Mouse (Mus musculus): Measurements from ENCODE around the gene Trp53bp1.

The Trp53bp1 gene

DNA sequence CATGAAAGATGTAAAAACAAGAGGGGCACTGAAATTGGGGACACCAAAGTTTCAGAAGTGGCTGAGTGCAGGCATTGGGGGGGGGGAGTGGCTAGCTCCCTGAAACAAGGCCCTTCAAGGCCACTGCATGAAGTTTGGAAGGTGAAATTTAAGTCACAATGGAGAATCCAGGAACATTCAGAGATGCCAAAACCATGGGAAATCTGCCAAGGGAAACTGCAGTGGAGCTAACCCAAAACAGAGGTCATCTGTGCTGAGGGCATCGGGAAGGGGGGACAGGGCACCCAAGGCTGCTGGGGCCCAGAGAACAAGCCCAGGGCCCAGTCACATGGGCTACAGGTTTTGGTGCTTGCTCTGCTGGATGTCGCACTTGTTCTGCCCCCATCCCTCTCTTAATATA lies 21.4 kb downstream of the Trp53bp1 start:
- no peak for DNase-seq (ENCODE audit: low spot score in 2 of 2)

DNA sequence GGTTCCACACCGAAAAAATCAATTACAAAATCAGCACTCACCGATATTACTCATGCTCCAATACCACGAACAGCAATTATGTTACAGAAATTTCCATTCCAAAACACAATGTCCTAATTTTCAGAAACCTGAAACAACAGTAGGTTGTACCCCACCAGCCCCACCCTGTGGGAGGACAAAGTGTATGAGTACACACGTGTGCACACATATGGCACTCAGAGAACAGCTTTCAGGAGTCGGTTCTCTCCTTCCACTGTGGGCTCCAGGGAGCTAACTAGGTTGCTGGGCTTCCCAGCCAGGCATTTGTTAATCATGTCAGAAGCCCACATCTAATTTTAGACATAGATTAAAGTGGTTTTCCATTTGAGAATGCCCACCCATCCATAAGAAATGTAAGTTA lies 27.1 kb downstream of the Trp53bp1 start:
- DNase-seq (ENCODE audit: low spot score in 2 of 2), result no peak

DNA sequence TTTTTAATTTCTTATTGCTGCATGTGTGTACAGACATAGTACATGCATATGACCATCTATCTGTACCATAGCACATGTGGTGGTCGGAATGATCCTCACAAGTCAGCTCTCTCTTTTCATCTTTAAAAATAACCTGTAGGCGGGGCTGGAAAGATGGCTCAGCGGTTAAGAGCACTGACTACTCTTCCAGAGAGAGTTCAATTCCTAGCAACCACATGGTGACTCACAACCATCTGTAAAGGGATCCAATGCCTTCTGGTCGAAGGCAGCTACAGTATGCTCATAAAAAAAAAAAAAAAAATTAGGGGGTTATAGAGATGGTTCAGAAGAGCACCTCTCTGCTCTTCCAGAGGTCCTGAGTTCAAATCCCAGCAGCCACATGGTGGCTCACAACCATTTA lies 31.8 kb downstream of the Trp53bp1 start:
- DNase-seq (ENCODE audit: low spot score in 2 of 2), result no peak

DNA sequence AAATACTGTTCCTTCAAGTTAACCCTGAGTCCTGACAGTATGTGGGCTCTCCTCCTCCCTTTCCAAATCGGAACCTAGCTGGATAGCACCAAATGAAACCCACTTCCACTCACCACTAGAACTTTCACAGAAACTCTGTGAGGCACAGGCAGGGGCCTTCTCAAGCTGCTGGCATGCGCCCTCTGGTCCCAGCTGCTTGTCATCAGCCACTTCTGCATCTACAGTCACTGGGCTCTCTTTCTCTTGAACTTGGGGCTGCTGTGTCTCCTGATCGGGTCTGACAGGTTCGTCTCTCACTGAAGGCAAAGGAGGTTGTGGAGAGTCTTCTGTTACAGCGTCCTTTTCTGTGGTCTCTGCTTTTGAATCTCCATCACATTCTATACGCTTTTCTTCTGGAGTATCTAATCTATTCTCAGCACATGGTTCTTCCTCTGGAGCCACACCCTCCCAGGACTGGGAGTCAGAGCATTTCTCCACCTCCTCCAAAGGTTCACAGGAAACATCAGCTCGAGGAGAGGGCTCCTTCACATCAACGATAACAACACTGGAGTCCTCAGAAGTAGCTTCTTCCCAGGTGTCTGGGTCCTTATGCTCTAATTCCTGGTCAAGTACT lies 35.6 kb downstream of the Trp53bp1 start:
- peak; percentile 17 to 19 for DNase-seq (ENCODE audit: low spot score in 2 of 2)

DNA sequence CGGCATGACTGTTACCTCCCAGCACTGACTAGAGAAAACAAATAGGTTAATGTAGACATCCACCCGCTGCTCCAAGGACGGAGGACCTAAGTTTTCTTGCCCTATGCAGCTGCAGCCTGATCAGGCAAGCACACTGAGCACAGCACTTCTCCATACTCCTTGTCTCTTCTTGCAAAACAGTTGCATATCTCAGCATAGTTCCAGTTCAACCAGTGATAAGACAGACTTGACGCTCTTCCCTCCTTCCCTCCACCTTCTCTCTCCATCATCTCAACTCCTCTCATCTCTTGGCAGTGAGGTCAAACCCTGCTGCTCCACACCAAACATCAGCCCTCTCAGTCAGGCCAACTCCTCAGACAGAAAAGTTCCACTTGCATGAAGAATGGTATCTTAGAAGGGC lies 43.1 kb downstream of the Trp53bp1 start:
- DNase-seq (ENCODE audit: low spot score in 2 of 2), result no peak

DNA sequence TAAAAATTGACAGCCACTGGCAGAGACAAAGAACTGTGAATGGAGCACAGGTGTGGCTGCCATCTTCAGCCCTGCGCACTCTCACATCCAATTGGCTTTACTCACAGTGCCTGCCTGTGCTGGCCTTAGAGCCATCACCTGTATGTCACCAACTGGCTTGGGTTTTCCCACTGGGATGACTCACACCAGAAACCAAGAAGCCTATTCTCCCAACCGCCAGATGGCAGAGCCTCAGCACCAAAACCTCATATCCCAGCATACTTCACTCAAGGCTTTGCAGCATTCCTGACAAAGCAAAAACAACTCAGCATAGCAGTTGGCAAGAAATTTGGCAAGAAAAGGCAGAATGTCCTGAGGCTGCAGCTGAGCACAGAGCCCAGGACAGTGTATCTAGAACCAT lies 48.2 kb downstream of the Trp53bp1 start:
- no peak for DNase-seq (ENCODE audit: low spot score in 2 of 2)

DNA sequence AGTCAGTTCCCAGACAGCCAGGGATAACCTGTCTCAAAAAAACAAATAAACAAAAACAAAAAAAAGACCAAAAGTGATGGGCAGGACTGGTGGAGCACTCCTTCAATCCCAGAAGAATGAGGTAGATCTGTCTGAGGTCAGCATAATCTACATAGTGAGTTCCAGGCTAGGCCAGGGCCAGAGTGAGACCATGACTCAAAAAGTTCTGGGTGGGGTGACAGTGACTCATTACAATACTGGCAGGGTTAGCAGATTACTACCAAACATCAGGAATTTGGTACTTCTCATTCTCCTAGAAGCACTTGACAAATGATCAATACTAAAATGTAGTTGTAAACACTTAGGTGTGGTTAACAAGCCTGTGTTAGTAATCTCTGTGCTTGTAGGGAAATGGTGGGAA lies 51.2 kb downstream of the Trp53bp1 start:
- DNase-seq (ENCODE audit: low spot score in 2 of 2), result no peak

DNA sequence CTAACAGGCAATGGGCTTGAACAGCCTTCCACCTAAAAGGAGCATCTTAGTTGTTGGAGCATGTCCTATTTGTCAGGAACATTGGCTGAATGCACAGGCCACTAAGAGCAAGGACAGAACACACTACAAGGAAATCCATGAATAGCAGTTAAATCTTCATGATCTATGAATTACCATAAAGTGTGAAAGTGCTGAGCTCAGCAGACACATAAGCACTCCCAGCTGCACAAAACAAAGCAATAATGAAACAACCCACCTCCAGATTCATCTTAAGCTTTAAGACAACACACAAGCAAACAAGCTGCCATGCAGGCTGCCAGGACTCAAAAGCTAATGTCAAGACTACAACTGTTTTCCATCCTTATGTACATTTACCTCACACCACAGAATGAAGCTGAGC lies 52.0 kb downstream of the Trp53bp1 start:
- no peak for DNase-seq (ENCODE audit: low spot score in 2 of 2)

DNA sequence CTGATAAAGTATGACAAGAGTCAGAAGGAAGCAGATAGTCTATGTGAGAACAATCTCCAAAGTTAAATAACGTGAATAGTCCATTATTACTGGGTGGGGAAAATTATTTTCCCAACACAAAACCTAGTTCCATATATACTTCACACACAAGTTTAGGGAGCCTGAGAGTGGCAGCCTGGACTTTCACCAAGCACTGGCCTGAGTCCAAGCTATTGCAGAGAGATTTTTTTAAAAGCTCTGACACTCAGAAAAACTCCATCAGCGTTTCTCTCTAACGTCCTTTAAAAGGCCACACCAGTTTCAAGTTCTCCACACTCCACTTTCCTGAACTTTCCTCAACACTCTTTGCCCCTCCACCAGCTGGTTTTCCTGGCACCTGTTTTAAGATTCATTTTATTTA lies 56.7 kb downstream of the Trp53bp1 start:
- no peak for DNase-seq (ENCODE audit: low spot score in 2 of 2)

DNA sequence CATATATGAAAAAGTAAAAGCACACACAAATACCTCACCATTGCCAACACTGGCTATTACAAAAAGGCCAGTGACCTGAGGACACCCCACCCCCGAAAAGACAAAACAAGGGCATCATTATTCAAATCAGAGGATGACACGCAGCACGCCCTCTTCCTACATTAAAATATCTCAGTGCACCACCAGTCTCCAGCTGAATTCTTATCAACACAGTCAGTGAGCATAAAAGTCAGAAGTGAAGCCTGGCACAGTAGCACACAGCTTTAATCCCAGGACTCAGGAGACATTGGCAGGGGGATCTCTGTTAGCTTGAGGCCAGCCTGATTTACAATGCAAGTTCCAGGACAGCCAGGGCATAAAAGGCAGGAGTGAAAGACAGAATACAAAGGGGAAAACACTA lies 64.7 kb downstream of the Trp53bp1 start:
- no peak for DNase-seq (ENCODE audit: low spot score in 2 of 2)

DNA sequence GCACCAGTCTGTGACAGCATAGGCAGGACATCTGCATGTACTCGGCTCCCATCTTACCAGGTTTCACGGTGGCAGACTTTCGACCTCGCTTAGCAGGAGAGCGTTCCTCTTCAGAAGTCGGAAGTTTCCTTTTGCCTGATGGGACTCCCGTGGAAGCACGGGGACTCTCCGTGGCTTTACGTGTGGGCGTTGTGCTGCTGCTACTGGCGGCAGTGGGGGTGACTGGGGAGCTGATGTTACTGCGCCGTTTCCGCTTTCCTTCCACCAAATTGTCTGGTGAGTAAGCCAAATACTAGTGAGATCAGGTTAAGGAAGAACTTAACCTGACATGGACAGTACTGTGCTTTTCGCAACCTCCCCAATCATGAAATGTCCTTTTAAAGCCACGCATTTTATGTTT lies 66.9 kb downstream of the Trp53bp1 start:
- DNase-seq (ENCODE audit: low spot score in 2 of 2), result no peak

DNA sequence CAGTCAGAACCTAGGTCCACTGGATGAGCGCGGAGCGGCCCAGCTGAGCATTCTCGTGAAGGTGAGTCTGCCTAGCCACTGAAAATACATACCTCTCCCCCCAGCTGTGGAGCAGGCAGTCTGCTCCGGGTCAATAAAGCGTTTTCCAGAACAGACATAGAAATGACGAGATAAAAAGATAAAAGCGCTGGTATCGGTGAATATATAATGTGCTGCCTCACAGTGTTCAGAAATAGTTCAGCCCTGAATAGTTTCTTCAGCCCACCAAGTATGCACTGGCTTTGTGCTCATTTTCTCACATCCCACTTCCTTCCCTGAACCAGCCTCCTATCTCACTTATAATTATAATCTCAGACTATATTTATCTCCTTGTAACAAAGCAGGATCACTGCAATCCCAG lies 75.7 kb downstream of the Trp53bp1 start:
- DNase-seq (ENCODE audit: low spot score in 2 of 2), result no peak

DNA sequence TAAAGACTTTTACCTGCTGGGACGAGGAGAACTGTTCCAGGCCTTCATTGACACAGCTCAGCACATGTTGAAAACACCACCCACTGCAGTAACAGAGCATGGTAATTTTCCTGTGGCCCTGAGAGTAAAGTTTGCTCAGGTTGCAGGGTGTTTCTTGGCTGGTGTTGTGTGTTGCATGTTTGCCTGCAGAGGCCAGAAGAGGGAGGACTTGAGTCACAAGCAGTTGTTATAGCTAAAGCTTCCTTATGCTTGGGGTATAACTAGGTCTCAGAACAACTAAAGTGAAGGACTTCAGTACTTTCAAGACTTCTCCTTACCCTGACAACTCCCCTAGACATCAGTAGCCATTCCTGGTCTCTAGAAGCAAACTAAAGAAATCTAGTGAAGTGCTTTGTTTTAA lies 82.7 kb downstream of the Trp53bp1 start:
- DNase-seq (ENCODE audit: low spot score in 2 of 2), result no peak

DNA sequence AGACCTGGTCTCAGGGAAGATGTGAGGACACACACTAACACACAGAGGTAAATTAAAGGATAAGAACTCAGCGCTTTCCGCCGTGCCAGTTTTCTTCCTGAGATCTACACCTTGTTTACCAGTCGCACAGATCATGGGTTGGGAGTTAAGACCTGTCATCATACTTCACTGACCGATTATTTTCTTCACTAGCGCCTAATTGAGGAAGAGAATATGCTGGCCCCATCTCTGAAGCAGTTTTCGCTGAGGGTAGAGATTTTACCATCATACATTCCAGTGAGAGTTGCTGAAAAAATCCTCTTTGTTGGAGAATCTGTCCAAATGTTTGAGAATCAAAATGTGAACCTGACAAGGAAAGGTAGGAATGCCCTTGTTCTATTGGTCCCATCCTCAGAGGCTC lies 87.1 kb downstream of the Trp53bp1 start:
- no peak for DNase-seq (ENCODE audit: low spot score in 2 of 2)

DNA sequence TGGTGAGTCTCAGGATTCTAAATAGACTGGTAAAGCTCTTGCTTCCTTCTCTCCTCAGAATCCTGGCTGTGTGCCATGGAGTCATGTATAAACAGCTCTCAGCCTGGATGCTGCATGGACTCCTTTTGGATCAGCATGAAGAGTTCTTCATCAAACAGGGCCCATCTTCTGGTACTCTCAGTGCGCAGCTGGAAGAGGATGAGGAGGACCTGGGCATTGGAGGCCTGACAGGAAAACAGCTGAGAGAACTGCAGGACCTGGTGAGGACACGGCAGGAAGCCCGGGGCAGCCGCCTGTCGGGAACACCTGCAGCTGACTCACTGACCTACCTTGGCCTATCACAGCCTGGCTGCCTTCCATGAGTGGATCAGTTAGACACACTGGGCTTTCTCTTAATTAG lies 87.8 kb downstream of the Trp53bp1 start:
- no peak for DNase-seq (ENCODE audit: low spot score in 2 of 2)

DNA sequence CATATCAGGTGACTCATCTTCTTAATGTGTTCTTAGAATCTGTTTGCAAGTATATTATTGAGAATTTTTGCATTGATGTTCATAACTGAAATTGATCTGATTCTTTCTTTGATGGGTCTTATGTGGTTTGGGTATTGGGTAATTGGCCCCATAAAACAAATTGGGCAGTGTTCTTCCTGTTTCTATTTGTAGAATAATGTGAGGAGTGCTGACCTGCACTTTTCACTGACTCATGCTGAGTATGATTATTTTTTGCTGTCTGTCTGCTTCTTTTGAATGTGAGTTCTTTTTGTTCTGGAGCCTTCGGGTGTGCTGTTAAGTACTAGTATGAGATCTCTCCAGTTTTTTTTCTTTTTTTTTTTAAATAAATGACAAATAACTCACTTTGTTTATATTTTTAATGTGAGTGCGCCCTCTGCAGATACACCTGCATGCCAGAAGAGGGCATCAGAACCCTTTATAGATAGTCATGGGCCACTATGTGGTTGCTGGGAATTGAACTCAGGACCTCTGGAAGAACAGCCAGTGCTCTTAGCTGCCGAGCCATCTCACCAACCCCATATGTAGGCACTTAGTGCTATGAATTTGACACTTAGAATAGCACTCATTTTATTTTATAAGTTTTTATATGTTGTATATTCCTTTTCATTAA lies 92.3 kb downstream of the Trp53bp1 start:
- DNase-seq (ENCODE audit: low spot score in 2 of 2), result no peak

DNA sequence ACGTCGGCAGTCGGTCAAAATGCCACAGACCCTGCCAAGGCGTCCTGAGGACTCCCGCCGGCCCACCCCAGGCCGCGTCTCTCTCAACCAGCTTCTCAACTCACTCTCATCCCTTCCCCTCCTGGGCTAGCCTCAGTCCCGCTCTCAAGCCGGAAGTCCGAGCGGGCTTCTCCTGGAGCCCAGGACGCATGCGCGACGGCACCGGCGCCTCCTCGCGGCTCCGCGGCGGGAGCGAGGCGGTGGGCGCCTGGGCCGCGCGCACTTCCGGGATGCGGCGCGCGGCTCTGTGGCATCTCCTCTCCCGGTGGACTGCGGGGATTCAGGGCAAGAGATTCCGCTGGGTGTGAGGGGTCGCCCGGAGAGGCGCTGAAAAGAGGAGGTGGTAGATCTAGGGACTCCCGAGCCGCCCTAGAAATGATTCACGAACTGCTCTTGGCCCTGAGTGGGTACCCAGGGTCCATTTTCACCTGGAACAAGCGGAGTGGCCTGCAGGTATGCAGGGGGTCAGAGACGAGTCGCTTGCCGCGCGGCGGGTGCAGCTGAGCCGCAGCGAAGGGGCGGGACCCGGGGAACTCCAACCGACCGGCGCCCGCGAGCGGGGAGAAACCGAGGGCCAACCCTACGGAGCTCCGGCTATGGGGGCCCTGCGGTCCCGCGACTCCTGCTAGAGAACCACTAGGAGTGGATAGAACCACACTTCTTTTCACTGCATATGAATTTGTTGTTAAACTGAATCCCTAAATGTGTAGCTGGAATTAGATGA lies 100.0 kb downstream of the Trp53bp1 start, which contains the start of gene Zscan29:
TSS of gene Zscan29 (minus strand) at position 146 of the 763 bp plus-strand sequence.
- DNase-seq (ENCODE audit: low spot score in 2 of 2), result peak; percentile 85

DNA sequence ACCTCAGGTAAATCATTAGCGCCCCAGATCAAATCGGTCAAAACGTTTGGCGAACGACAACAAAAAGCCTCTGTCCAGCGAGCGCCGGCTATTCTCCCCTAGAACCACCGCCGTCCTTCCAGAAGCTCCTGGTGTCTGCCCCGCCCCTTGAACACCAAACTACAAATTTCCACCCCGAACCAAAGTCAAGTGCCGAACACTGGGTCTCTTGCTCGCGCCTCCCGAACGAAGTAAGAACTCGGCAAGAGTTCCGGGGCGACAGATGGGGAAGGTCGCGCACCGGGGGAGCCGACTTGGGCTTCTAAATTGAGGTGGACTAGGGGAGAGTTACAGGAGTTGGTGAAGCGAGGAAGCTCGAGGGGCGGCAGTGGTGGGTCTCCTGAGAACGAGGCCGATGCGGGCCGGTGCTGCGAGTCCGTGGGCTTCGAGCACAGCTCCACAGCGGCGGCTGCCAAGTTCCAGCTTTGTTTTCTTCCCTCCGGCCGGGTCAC lies 100.7 kb downstream of the Trp53bp1 start, which contains the start of gene Tubgcp4:
TSS of gene Tubgcp4 (plus strand) at position 174 of the 491 bp plus-strand sequence.
- DNase-seq (ENCODE audit: low spot score in 2 of 2), result peak in 1 of 2 experiments; percentile 23

DNA sequence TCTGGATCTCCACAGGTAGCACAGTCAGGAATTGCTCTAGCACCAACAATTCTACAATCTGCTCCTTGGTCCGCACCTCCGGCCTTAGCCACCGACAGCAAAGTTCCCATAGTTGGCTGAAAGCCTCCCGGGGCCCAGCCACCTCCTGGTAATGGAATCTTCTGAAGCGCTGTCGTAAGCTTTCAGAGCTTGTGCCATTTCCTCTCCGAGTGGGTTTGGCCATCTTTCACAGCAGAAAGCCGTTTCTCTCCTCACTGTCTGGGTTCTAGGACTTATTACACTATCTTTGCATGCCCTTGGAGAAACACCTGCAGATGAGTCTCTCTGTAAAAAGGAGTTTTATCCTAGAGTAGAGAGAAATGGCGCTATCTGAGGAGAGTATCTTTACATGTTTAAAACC lies 101.3 kb downstream of the Trp53bp1 start:
- DNase-seq (ENCODE audit: low spot score in 2 of 2), result peak in 1 of 2 experiments; percentile 4

DNA sequence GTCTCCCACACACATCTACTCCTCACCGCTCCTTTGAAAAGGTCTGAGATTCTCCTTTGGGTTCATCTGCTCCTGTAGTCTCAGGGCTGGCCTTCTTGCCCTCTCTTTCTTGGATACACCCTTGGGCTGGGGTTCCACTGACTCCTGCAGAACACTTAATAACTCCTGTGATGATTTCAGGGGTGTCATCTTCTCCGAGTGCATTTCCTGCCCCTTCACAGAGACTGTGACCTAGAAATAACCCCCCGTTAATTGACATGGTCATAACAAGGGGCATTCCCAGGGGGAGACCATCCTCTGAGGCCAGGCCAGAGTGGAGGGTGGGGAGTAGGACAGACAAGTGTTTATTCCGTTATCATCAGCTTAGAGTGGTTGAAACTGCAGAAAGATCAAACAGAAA lies 102.0 kb downstream of the Trp53bp1 start:
- no peak for DNase-seq (ENCODE audit: low spot score in 2 of 2)

DNA sequence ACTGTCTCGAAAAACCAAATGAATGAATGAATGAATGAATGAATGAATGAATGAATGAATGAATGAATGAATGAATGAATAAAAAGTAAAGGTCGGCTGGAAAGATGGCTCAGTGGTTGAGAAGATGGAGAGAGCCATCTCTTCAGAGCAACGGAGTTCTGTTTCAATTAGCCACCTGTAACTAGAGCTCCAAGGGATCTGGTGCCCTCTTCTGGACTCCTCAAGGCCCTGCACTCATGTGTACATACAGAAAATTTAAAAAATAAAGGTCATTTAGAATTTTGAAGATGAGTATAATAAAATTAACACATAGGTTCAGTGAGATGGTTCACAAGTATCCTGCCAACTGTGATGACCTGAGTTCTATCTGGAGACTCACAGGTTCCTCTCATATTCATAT lies 118.1 kb downstream of the Trp53bp1 start:
- DNase-seq (ENCODE audit: low spot score in 2 of 2), result no peak

DNA sequence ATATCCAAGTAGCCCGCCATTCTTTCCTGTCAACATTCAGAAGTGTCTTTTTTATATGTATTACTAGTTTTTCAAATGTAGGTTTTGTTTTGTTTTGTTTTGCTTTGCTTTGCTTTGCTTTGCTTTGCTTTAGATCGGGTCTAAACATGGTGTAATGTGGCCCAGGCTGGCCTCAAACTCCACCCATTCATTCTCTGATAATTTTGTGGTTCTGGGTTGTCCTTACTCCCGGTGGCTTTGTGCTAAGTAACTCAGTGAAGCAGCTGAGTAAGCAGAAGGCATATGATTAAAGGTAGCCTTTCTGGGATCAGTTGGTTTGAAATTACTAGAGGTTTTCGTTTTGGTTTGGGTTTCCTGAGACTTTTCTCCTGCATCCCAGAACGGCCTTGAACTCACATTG lies 121.5 kb downstream of the Trp53bp1 start:
- no peak for DNase-seq (ENCODE audit: low spot score in 2 of 2)
